Mouse (Mus musculus) midbrain, embryonic 10.5 days (tissue): Measurements from ENCODE around the gene Qpctl. TPM values are rescaled to one million over a fixed set of nuclear protein-coding genes. Genes with fewer than 3 reads are reported as not detected.

Experiments
- DNase-seq: peaks from one replicate; pipeline ENCODE4 v3.0.0-alpha.2; 2017; ENCODE audit warnings: low spot score
- H3K27ac ChIP-seq: fragments of 300-500 bp; sonication (generic); replicated peaks from 2 replicates; pipeline ENCODE4 v1.5.1; 2016; ENCODE audit warnings: mild to moderate bottlenecking
- H3K27me3 ChIP-seq: fragments of 300-500 bp; sonication (generic); 2 replicates; pipeline ENCODE4 v1.6.1; 2016; ENCODE audit warnings: low read depth, mild to moderate bottlenecking; ENCODE audit not compliant: poor library complexity, severe bottlenecking
- H3K36me3 ChIP-seq: fragments of 300-500 bp; sonication (generic); 2 replicates; pipeline ENCODE4 v1.6.1; 2016; ENCODE audit warnings: mild to moderate bottlenecking, moderate library complexity
- H3K4me1 ChIP-seq: fragments of 300-500 bp; sonication (generic); 2 replicates; pipeline ENCODE4 v1.6.1; 2016
- H3K4me3 ChIP-seq: fragments of 300-500 bp; sonication (generic); 2 replicates; pipeline ENCODE4 v1.5.1; 2016; ENCODE audit warnings: mild to moderate bottlenecking, moderate library complexity
- H3K9me3 ChIP-seq: fragments of 300-500 bp; sonication (generic); replicated peaks from 2 replicates; pipeline ENCODE4 v1.6.1; 2016; ENCODE audit warnings: mild to moderate bottlenecking
- WGBS: fragments of 180-500 bp; shearing (Covaris S2); methylation state at CpG from one replicate; pipeline ENCODE4 v1.1.7; 2016; 5-methylcytosine and 5-hydroxymethylcytosine counted together
- polyA plus RNA-seq: library from polyadenylated mRNA; unstranded; fragments of >200 nt; fragmentation: Nextera tagmentation; extraction: Ambion mirVana; gene quantifications from 2 replicates; pipeline ENCODE4 v1.2.1, GENCODE M21; 2016

Gene Qpctl
- polyA plus RNA-seq, 1 experiment from 2014 or later: 17.0 TPM

DNA sequence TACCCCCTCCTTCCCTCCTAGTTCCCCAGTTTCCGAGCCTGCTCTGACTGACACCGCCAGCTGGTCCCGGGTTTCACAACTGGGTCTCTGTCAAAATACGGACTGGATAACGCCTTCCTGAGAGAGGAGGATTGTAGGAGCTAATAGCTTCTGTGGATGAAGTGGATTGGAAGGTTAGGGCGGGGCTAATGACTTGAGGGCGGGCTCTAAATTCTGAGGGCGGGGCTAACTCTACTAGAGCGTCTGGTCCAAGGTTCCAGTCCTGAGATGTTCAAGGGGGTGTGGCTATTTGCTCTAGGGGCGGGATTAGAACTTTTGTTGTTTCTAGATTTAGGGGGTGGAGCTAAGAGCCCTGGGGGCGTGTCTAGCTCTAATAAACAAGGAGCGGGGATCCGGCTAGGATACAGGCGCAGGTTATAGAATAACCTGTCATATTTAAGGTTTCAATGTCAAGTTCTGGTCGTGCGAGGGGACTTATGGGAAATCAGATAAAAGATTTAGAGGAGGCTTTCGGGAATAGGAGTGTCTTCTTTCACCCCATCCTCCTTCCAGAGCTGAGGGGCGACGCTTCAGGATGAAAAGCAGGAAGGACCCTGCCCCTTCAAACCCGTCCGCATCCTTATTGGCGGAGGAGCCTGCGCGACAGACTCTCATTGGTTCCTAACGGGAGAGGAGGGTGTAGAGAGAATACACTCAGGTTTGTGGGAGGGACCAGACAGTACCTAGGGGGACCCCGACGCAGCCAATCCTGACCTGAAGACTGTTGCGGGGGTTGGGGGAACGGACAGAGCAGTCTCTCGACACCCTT lies 26.8 kb upstream of the Qpctl start, which contains the start of gene Eml2:
Gene Eml2, plus strand, starts transcription at position 714 of the 808 bp plus-strand sequence.
- H3K4me1 ChIP-seq: peaks cover 63% of the 10 kb centered on the region
- peak within 1 kb of the TSS; percentile 81 for H3K27ac ChIP-seq
- no peaks in the 10 kb centered on the region for H3K9me3 ChIP-seq
- H3K27me3 ChIP-seq: peaks cover 63% of the 10 kb centered on the region
- WGBS: under 1% methylated on average over 30 of the region's 30 CpGs
- peak within 1 kb of the TSS; percentile 61 for H3K4me3 ChIP-seq
- no peaks in the 10 kb centered on the region for H3K36me3 ChIP-seq
- peak; percentile 64 for DNase-seq

DNA sequence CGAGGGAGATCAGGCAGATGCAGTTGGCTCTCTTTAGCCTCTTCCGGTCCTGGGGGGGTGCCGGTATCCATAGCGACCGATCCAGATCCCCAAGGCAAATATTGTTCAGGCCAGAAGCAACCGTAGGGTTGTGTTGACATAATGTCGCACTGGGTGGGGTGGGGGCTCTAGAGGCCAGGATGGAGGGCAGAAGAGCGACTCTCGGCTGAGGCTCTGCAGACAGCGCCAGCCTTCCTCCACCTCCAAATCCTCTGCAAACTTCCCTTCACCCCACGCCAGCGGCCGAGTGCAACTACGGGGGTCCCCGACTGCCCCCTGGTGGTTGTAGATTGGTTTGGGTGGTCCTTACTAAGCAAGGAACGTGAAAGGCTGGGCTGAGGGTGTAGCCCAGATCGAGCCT lies 23.8 kb upstream of the Qpctl start:
- Histone ChIP-seq H3K4me3 (peak overlapping the region; percentile 46), H3K9me3 (no peaks in the 10 kb centered on the region), H3K27ac (peak overlapping the region; percentile 74), H3K36me3 (no peaks in the 10 kb centered on the region), H3K4me1 (peaks cover 49% of the 10 kb centered on the region), H3K27me3 (peaks cover 38% of the 10 kb centered on the region)
- WGBS: 4% methylated on average over 17 of the region's 17 CpGs
- peak; percentile 90 for DNase-seq

DNA sequence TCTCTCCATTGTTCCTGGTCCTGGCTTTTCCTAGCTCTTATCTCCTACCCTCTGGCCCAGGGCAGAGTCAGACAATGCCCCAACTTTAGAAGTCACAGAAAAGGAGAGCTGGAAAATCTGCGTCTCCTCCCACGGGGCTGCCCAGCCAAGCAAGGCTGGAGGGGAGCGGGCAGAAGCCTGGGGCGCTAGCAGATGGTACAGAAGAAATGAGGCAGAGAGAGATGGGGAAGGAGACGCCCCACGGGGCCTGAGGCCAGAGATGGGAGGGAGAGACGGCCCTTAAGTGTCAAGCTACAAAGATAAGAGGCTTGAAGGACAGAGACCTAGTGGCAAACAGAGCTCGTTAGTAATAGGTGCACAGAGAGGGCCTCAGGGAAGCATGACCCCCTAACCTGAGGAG lies 22.7 kb upstream of the Qpctl start:
- Histone ChIP-seq H3K36me3 (no peaks in the 10 kb centered on the region), H3K27ac (peak overlapping the region; percentile 74), H3K9me3 (peaks cover 4% of the 10 kb centered on the region; the same call in 1 of the 2 replicates), H3K4me3 (no peak overlapping the region), H3K4me1 (peaks cover 44% of the 10 kb centered on the region), H3K27me3 (peaks cover 35% of the 10 kb centered on the region)
- DNase-seq: no peak
- WGBS: 66% methylated on average over 8 of the region's 8 CpGs

DNA sequence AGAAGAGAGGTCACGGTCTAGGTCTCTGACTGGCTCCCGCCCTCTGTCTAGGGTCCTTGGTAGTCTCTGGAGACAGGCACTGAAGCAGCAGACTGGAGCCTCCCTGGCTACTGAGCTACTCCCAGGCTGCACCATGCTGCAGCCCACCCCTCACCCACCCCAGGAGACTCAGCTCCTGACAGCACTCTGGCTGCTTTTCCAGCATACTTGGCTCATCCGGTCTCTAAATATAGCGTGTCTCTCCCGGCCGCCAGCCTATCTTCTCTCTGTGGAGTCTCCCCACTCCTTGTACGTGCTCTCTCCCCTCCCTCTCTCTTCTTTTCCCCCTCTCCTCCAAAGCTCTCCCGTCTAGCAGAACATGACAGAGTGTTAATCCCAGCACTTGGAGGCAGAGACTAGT lies 21.1 kb upstream of the Qpctl start:
- H3K27me3 ChIP-seq: peaks cover 35% of the 10 kb centered on the region
- peaks cover 4% of the 10 kb centered on the region; the same call in 1 of the 2 replicates for H3K9me3 ChIP-seq
- no peak overlapping the region for H3K27ac ChIP-seq
- 77% methylated on average over 8 of the region's 8 CpGs for WGBS
- no peaks in the 10 kb centered on the region for H3K36me3 ChIP-seq
- no peak overlapping the region for H3K4me3 ChIP-seq
- H3K4me1 ChIP-seq: peaks cover 39% of the 10 kb centered on the region
- no peak for DNase-seq

DNA sequence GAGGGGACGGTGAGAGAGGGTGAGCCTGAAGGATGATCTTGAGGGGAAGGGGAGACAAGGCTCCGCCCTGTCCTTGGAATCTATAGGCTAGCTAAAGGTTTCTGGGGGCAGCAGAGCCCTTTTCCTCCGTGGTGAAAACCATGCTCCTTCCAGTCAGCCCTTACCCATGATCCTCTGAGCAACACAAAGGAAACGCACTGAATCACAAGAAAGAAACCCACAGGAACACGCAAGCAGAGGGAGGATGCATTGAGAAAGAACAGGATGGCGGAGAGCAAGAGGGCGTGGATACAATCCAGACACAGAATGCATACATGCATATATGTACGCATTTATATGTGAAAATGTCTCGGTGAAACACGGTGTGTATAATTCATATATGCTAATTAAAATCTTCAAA lies 20.4 kb upstream of the Qpctl start:
- WGBS: 65% methylated on average over 10 of the region's 10 CpGs
- Histone ChIP-seq H3K36me3 (no peaks in the 10 kb centered on the region), H3K27ac (no peak overlapping the region), H3K4me1 (peaks cover 46% of the 10 kb centered on the region), H3K4me3 (no peak overlapping the region), H3K9me3 (peaks cover 4% of the 10 kb centered on the region; the same call in 1 of the 2 replicates), H3K27me3 (peaks cover 41% of the 10 kb centered on the region)
- DNase-seq: no peak

DNA sequence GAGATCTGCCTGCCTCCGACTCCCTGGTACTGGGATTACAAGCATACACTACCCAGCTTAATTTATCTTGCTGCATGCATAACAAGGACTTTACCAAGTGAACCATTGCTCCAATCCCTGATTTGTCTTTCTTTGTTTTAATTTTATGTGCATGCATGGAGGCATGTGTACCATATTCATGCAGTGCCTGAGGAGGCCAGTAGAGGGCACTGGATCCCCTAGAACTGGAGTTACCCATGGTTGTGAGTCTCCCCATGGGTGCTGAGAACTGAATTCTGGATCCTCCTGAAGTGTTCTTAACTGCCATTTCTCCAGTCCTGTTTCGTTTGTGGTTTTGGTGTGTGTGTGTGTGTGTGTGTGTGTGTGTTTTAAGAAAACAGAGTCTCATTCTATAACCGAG lies 17.9 kb upstream of the Qpctl start:
- peaks cover 4% of the 10 kb centered on the region; the same call in 1 of the 2 replicates for H3K9me3 ChIP-seq
- DNase-seq: no peak
- H3K27me3 ChIP-seq: peaks cover 64% of the 10 kb centered on the region
- peaks cover 40% of the 10 kb centered on the region for H3K4me1 ChIP-seq
- no peak overlapping the region for H3K4me3 ChIP-seq
- 88% methylated on average over 3 of the region's 3 CpGs for WGBS
- H3K36me3 ChIP-seq: no peaks in the 10 kb centered on the region
- H3K27ac ChIP-seq: no peak overlapping the region

DNA sequence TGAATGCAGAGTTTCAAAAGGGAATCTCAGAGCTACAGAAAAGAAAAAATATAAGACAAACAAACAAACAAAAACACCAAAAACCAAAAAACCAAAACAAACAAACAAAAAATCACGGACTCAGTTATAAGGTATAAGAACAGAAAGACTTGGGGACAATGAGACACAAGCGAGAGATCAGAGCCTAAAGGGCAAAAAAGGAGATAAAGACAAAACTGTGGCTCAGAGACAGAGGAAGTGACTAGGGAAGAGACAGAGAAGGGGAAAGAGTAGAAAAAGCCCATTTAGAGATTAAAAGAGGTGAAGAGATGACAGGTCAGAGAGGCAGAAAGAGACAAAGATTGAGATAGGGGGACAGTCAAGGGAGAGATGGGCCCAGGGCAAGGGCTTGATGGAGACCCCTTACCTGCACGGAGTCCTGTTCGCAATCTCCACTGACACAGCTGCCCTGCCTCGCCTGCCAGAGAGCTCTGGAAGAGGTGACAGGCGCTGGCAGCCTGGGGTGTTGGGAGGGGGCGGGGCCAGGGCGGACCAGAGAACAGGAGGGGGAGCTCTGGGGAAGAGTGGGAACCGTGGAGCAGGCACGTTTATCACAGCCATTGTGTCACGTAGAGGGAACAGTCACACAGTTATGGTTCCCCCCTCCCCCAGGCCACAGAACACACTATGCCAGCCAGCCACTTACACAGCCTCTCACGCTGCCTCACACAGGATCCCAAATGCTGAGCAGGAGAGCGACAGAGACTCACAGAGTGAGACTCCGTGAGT lies 16.7 kb upstream of the Qpctl start, which contains the start of gene Gipr:
Gene Gipr, minus strand, starts transcription at position 472 of the 768 bp plus-strand sequence.
- Histone ChIP-seq H3K4me1 (peaks cover 36% of the 10 kb centered on the region), H3K36me3 (no peaks in the 10 kb centered on the region), H3K27me3 (peaks cover 68% of the 10 kb centered on the region), H3K4me3 (peak within 1 kb of the TSS; percentile 32), H3K9me3 (peaks cover 4% of the 10 kb centered on the region; the same call in 1 of the 2 replicates), H3K27ac (0 out of 2 replicates have a peak within 1 kb of the TSS, but pooled peaks have one; percentile 42)
- WGBS: 16% methylated on average over 14 of the region's 14 CpGs
- peak; percentile 31 for DNase-seq

DNA sequence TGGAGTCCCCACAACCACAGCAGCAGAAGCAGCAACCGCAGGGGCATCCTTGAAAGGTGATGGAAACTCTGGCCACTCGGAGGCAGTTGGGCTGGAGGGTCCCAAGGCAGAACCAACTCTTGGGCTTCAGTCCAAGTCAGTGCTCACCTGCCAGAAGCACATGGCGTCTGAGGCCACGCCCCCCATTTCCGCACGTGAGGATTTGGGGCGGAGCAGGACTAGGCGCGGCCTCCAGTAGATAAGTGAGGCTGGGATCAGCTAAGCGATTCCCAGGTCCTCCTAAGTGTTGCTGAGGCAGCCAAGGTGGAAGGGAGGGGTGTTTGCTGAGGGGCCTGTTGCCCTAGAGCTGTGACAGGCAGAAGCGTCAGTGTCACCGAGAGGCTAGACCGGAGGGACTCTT lies 15.9 kb upstream of the Qpctl start:
- peaks cover 40% of the 10 kb centered on the region for H3K4me1 ChIP-seq
- WGBS: 5% methylated on average over 13 of the region's 13 CpGs
- H3K27ac ChIP-seq: no peak overlapping the region
- H3K36me3 ChIP-seq: no peaks in the 10 kb centered on the region
- H3K9me3 ChIP-seq: peaks cover 4% of the 10 kb centered on the region; the same call in 1 of the 2 replicates
- H3K4me3 ChIP-seq: peak overlapping the region; percentile 31
- H3K27me3 ChIP-seq: peaks cover 76% of the 10 kb centered on the region
- DNase-seq: no peak

DNA sequence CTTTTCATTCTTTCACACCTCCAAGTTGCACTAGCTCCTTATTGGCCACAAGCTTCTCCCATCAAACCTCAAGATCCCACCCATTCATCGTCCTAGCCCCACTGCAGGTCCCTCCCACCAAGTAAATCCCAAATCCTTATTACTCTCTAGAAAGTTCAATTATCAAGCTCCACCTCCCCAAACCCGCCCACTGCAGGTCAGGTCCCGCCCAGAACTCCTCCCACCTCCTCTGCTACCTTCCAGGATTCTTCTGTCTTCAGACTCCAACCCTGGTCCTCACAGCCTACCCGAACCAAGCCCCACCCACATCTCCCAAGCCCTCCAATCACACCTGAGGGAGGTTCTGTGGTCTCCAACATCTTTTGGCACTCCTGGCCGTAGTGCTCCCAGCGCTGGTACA lies 15.1 kb upstream of the Qpctl start:
- WGBS: under 1% methylated on average over 6 of the region's 6 CpGs
- H3K4me3 ChIP-seq: peak overlapping the region; percentile 31
- no peaks in the 10 kb centered on the region for H3K36me3 ChIP-seq
- peak; percentile 29 for DNase-seq
- H3K4me1 ChIP-seq: peaks cover 43% of the 10 kb centered on the region
- no peak overlapping the region for H3K27ac ChIP-seq
- peaks cover 4% of the 10 kb centered on the region; the same call in 1 of the 2 replicates for H3K9me3 ChIP-seq
- peaks cover 84% of the 10 kb centered on the region for H3K27me3 ChIP-seq

DNA sequence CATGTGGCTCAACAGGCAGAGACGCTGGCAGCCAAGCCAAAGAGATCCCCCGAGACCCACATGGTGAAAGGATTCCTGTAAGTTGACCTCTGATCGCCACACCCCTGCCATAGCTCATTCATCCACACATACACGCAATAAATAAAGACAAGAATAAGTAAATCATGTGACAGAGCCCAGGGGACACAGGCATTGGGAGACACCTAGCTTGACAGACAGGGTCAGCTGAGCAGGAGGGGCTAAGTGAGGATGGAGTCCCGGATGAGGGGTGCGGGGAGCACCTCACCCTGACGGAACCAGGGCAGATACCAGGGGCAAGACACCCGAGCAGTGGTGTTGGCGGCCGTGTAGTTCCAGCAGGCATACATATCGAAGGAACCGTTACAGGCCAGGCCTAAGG lies 14.7 kb upstream of the Qpctl start:
- 30% methylated on average over 12 of the region's 12 CpGs for WGBS
- Histone ChIP-seq H3K27me3 (peaks cover 89% of the 10 kb centered on the region), H3K36me3 (no peaks in the 10 kb centered on the region), H3K9me3 (peaks cover 4% of the 10 kb centered on the region; the same call in 1 of the 2 replicates), H3K4me1 (peaks cover 45% of the 10 kb centered on the region), H3K27ac (no peak overlapping the region), H3K4me3 (no peak overlapping the region)
- DNase-seq: no peak

DNA sequence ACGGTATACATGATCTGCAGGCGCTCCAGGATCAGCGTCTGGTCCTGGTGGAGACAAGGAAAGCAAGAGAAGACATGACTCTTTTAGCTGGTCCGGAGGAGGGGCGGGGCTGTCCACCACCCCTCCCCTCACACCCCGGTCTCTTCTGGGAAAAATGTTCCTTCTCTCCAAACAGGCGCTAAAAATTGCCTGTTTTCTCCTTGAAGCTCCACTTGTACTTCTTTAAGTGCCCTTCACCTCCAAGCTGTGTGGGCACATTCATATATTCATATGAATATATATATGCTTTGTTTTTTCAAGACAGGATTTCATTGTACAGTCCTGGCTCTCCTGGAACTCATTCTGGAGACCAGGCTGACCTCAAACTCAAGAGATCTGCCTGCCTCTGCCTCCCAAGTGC lies 13.8 kb upstream of the Qpctl start:
- no peak overlapping the region for H3K27ac ChIP-seq
- WGBS: 89% methylated on average over 7 of the region's 7 CpGs
- H3K4me1 ChIP-seq: peaks cover 48% of the 10 kb centered on the region
- no peaks in the 10 kb centered on the region for H3K36me3 ChIP-seq
- H3K27me3 ChIP-seq: peaks cover 89% of the 10 kb centered on the region
- no peak overlapping the region for H3K4me3 ChIP-seq
- H3K9me3 ChIP-seq: peaks cover 4% of the 10 kb centered on the region; the same call in 1 of the 2 replicates
- DNase-seq: no peak

DNA sequence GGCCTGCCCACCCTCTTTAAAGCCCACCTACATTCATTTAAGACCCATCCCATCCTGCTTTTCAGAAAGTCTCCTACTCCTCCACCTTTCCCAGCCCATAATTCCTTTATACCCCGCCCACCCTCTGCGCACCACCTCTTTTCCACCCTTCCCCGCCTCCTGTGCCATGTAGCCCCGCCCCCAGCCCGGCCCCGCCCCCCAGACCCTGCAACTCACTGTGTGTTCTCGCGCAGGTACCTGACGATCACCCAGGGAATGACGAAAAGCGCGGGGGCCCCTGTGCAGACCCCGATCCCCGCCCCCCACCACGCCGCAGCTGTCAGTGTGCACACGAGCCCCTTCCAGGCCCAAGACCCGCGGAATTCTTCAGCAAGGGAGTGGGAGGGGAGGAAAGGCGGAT lies 11.0 kb upstream of the Qpctl start:
- Histone ChIP-seq H3K27ac (no peak overlapping the region), H3K4me3 (peak overlapping the region; percentile 54), H3K9me3 (no peaks in the 10 kb centered on the region), H3K4me1 (peaks cover 54% of the 10 kb centered on the region), H3K36me3 (peaks cover 5% of the 10 kb centered on the region; the same call in 1 of the 2 replicates), H3K27me3 (peaks cover 76% of the 10 kb centered on the region)
- peak; percentile 61 for DNase-seq
- 2% methylated on average over 20 of the region's 20 CpGs for WGBS
